Mouse (Mus musculus) intestine, embryonic 14.5 days (tissue): ENCODE measurements around the gene Tmco4. TPM values are rescaled to one million over a fixed set of nuclear protein-coding genes. Genes with fewer than 3 reads are reported as not detected.

ENCODE experiments used
- ATAC-seq: fragments of 200-750 bp; cut with Nextera tagmentation; replicated peaks from 2 replicates; pipeline ENCODE4 v1.8.0; 2017; ENCODE audit warnings: low read depth, moderate number of reproducible peaks, moderate TSS enrichment, moderate library complexity; ENCODE audit not compliant: low FRiP score, low TSS enrichment
- DNase-seq: peaks from one replicate; pipeline ENCODE4 v3.0.0-alpha.2; 2018; ENCODE audit warnings: low spot score
- H3K27ac ChIP-seq: fragments of 300-500 bp; sonication (generic); 2 replicates; pipeline ENCODE4 v1.5.1; 2014; ENCODE audit warnings: low read depth, mild to moderate bottlenecking, control low read depth
- H3K27me3 ChIP-seq: fragments of 300-500 bp; sonication (generic); replicated peaks from 2 replicates; pipeline ENCODE4 v1.6.1; 2014; ENCODE audit warnings: low read length, control low read depth; ENCODE audit not compliant: control insufficient read depth, insufficient read depth
- H3K36me3 ChIP-seq: fragments of 300-500 bp; sonication (generic); 2 replicates; pipeline ENCODE4 v1.6.1; 2014; ENCODE audit warnings: low read length, control low read depth; ENCODE audit not compliant: control insufficient read depth, insufficient read depth
- H3K4me1 ChIP-seq: fragments of 300-500 bp; sonication (generic); replicated peaks from 2 replicates; pipeline ENCODE4 v1.6.1; 2014; ENCODE audit warnings: low read length, control low read depth, mixed read lengths; ENCODE audit not compliant: control insufficient read depth, insufficient read depth
- H3K4me2 ChIP-seq: fragments of 300-500 bp; sonication (generic); 2 replicates; pipeline ENCODE4 v1.6.1; 2014; ENCODE audit warnings: low read length
- H3K4me3 ChIP-seq: fragments of 300-500 bp; sonication (generic); 2 replicates; pipeline ENCODE4 v1.5.1; 2014; ENCODE audit warnings: low read depth, low read length, control low read depth, mixed read lengths
- H3K9ac ChIP-seq: fragments of 300-500 bp; sonication (generic); 2 replicates; pipeline ENCODE4 v1.6.1; 2014; ENCODE audit warnings: mild to moderate bottlenecking, low read length
- H3K9me3 ChIP-seq: fragments of 300-500 bp; sonication (generic); 2 replicates; pipeline ENCODE4 v1.6.1; 2016; ENCODE audit warnings: low read length, control low read depth; ENCODE audit not compliant: control insufficient read depth
- WGBS: fragments of 180-500 bp; shearing (Covaris S2); extraction: QIAGEN DNeasy Blood & Tissue Kit; methylation state at CpG from one replicate; pipeline ENCODE4 v1.1.7; 2014; 5-methylcytosine and 5-hydroxymethylcytosine counted together
- polyA plus RNA-seq: library from polyadenylated mRNA; unstranded; fragments of >200 nt; fragmentation: Nextera tagmentation; extraction: Ambion mirVana; gene quantifications from 2 replicates; pipeline ENCODE4 v1.2.1, GENCODE M21; 2014

Gene Tmco4
- polyA plus RNA-seq, 1 experiment from 2014 or later: 10.0 TPM

DNA sequence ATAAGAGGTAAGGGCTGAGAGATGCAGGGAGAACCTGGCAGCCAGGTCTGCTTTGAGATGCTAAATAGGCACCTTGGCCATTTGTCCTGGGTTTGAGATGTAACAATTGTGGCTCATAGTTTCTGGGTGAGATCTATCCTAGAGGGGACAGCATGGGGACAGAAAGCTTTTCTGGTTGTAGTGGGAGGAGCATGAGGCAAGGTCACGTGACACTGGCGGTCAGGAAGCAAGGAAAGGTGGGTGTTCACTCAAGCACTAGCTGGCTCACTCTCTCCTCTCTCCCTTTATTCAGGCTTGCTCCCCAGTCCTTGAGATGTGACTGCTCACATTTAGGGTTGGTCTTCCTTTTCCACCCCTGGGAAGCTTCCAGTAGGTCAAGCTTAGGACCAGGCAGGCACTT lies 28.3 kb downstream of the Tmco4 start:
- DNase-seq (no peak), ATAC-seq (no peak)
- Histone ChIP-seq H3K27me3 (no peaks in the 10 kb centered on the region), H3K9me3 (no peaks in the 10 kb centered on the region), H3K4me3 (no peak overlapping the region), H3K4me1 (no peaks in the 10 kb centered on the region; the same call in 1 of the 2 replicates), H3K9ac (no peak overlapping the region), H3K4me2 (no peak overlapping the region), H3K36me3 (no peaks in the 10 kb centered on the region), H3K27ac (no peak overlapping the region)
- 42% methylated on average over 2 of the region's 2 CpGs for WGBS

DNA sequence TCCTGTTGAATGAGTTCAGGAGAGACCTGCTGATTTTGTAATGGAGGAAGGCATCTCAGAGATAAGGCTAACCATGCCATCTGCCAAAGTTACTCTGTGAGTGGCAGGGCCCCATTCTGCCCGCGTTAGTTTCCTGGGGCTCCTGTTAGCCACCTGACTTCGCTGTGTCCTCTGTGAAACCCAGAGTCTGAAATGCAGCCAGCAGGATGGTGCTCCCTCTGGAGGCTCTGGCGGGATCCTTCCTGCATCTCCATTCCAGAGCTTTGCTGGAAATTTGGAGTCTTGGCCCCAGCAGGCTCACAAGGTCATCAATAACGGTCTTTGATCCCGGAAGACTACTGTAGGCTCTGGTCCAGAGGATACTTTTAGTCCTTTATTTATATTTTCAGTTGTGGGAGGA lies 28.7 kb downstream of the Tmco4 start:
- ATAC-seq: no peak
- Histone ChIP-seq H3K4me3 (no peak overlapping the region), H3K9me3 (no peaks in the 10 kb centered on the region), H3K4me1 (no peaks in the 10 kb centered on the region; the same call in 1 of the 2 replicates), H3K27me3 (no peaks in the 10 kb centered on the region), H3K4me2 (no peak overlapping the region), H3K27ac (no peak overlapping the region), H3K9ac (no peak overlapping the region), H3K36me3 (no peaks in the 10 kb centered on the region)
- DNase-seq: no peak
- WGBS: 16% methylated on average over 6 of the region's 6 CpGs

DNA sequence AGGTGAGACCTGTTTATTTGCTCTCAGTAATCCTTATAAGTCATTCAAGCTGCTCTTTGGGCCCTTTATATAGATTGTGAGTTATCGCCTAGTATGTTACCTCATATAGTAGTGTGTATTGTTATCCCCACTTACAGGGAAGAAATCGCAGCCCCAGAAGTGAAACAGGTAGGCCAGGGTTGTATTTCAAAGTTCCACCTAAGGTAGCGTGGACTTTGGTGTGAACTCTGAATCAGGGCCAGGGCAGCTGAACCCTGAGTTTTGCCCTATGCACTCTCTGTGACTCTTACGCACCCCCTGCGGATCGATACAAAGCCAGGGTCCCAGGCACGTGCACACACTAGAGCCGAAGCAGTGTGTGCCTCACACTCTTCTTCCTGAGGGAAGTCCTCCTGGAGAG lies 31.4 kb downstream of the Tmco4 start:
- Histone ChIP-seq H3K4me3 (no peak overlapping the region), H3K4me2 (no peak overlapping the region), H3K9ac (no peak overlapping the region), H3K36me3 (no peaks in the 10 kb centered on the region), H3K9me3 (no peaks in the 10 kb centered on the region), H3K4me1 (no peaks in the 10 kb centered on the region; the same call in 1 of the 2 replicates), H3K27ac (peak overlapping the region; percentile 38), H3K27me3 (no peaks in the 10 kb centered on the region)
- no peak for ATAC-seq
- 77% methylated on average over 8 of the region's 8 CpGs for WGBS
- no peak for DNase-seq

GRCm38 (mm10) chr4:139005214-139005613 lies 32.5 kb downstream of the Tmco4 start:
- DNase-seq: no peak
- ATAC-seq: no peak
- Histone ChIP-seq H3K4me1 (no peaks in the 10 kb centered on the region; the same call in 1 of the 2 replicates), H3K27ac (no peak overlapping the region), H3K9me3 (no peaks in the 10 kb centered on the region), H3K27me3 (no peaks in the 10 kb centered on the region), H3K4me2 (no peak overlapping the region), H3K4me3 (no peak overlapping the region), H3K36me3 (no peaks in the 10 kb centered on the region), H3K9ac (no peak overlapping the region)
- WGBS: 44% methylated on average over 6 of the region's 6 CpGs

DNA sequence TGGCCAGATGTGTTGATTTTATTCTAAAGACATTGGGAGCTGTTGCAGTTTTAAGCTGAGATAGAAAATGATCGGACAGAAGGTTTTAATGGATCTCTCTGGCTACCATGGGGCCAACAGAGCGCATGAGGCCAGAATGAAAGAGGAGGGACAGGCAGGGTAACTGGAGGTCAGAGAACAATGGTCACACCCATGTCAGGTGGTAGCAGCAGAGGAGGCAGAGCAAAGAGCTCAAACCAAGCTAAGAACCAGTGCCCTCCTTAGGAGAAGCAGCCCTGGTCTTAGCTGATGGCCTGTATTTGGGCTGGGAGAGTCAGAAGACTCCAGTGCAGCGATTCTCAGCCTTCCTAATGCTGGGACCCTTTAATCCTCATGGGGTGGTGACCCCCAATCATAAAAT lies 34.7 kb downstream of the Tmco4 start:
- Histone ChIP-seq H3K9ac (no peak overlapping the region), H3K9me3 (no peaks in the 10 kb centered on the region), H3K4me1 (no peaks in the 10 kb centered on the region), H3K27ac (peak overlapping the region; percentile 30; the same call in 1 of the 2 replicates), H3K4me3 (no peak overlapping the region), H3K27me3 (no peaks in the 10 kb centered on the region), H3K4me2 (no peak overlapping the region), H3K36me3 (no peaks in the 10 kb centered on the region)
- 71% methylated on average over 3 of the region's 3 CpGs for WGBS
- ATAC-seq (no peak), DNase-seq (no peak)

GRCm38 (mm10) chr4:139007981-139008536 lies 35.4 kb downstream of the Tmco4 start:
- no peaks in the 10 kb centered on the region for H3K36me3 ChIP-seq
- no peak overlapping the region for H3K4me3 ChIP-seq
- ATAC-seq: peak; percentile 59
- peak overlapping the region; percentile 30; the same call in 1 of the 2 replicates for H3K27ac ChIP-seq
- H3K4me2 ChIP-seq: no peak overlapping the region
- no peak for DNase-seq
- H3K4me1 ChIP-seq: no peaks in the 10 kb centered on the region
- H3K9me3 ChIP-seq: no peaks in the 10 kb centered on the region
- 41% methylated on average over 6 of the region's 6 CpGs for WGBS
- no peak overlapping the region for H3K9ac ChIP-seq
- H3K27me3 ChIP-seq: no peaks in the 10 kb centered on the region

DNA sequence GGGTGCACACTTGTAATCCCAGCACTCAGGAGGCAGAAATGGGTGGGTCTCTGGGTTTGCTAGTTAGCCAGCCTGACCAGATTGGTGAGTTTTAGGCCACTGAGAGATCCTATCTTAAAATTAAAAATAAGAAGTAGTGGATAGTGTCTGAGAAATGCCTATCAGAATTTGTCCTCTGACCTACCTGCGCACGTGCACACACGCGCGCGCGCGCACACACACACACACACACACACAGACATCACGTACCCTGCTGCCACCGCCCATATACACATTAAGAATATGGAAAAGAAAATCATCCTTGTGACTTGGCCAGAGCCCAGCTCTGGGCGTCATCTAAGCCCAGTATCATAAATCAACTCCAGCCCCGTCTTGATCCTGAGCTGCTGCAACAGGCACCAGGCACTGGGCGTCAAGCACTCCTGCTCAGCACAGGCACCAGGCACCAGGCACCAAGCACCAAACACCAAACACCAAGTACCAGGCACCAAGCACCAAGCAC lies 38.6 kb downstream of the Tmco4 start:
- ATAC-seq (no peak), DNase-seq (no peak)
- Histone ChIP-seq H3K36me3 (no peaks in the 10 kb centered on the region), H3K9ac (no peak overlapping the region), H3K4me1 (no peaks in the 10 kb centered on the region), H3K27ac (no peak overlapping the region), H3K27me3 (no peaks in the 10 kb centered on the region), H3K4me2 (no peak overlapping the region), H3K9me3 (peaks cover 6% of the 10 kb centered on the region; the same call in 1 of the 2 replicates), H3K4me3 (no peak overlapping the region)
- WGBS: 78% methylated on average over 13 of the region's 13 CpGs

DNA sequence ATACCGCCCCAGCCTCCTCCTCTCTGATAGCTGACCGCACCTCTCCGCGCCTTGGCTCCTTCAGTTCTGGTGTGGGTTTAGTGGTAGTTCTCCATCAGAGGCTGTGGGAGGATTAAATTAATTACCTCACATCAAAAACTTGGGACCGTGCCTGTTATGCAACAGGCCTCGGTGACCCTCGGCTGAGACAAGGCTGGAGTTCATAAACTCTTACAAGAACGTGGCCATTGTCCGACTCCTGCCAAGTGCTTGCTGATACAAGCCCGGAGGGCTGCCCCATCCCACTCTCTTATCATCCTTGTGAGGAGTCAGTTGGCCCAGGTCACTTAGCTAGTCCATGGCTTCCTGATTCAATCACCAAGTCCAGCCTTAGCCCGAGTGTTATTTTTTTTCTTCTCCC lies 40.6 kb downstream of the Tmco4 start:
- WGBS: 84% methylated on average over 11 of the region's 11 CpGs
- Histone ChIP-seq H3K9me3 (peaks cover 6% of the 10 kb centered on the region; the same call in 1 of the 2 replicates), H3K9ac (no peak overlapping the region), H3K4me2 (no peak overlapping the region), H3K4me1 (no peaks in the 10 kb centered on the region), H3K27me3 (no peaks in the 10 kb centered on the region), H3K36me3 (no peaks in the 10 kb centered on the region), H3K27ac (no peak overlapping the region), H3K4me3 (no peak overlapping the region)
- no peak for DNase-seq
- ATAC-seq: no peak

GRCm38 (mm10) chr4:139014793-139015192 lies 42.1 kb downstream of the Tmco4 start:
- Histone ChIP-seq H3K36me3 (no peaks in the 10 kb centered on the region), H3K4me3 (no peak overlapping the region), H3K4me1 (no peaks in the 10 kb centered on the region), H3K4me2 (no peak overlapping the region), H3K27me3 (no peaks in the 10 kb centered on the region), H3K27ac (no peak overlapping the region), H3K9me3 (peaks cover 6% of the 10 kb centered on the region; the same call in 1 of the 2 replicates), H3K9ac (no peak overlapping the region)
- DNase-seq (no peak), ATAC-seq (no peak)
- WGBS: 78% methylated on average over 6 of the region's 6 CpGs
